10 mouse cellular contexts compared by ENCODE assay signal in the genomic region with DNA sequence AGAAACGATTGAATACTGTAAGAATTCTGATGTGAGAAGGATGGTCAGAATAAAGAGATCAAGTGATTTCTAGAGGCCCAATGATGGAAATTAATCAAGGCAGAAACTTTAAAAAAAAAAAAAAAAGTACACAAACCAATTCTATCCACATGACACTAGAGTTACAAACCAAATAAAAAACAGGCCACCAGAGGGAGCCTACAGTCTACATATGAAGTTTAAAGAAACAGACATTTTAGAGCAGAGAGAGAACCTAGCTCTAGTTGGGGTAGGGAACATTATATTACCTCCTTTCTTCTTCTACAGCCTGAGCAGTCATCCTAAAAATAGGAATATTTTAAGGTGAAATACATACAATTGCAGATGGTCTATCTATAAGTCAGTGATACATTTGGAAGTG. TPM values are rescaled to one million over a fixed set of nuclear protein-coding genes. Genes with fewer than 3 reads are reported as not detected.
DNase-seq lines count a peak whose midpoint lies in the region; ATAC-seq and TF ChIP-seq lines count a peak whose summit lies in the region.
"Had no signal": no experiment of that assay in that cellular context is flagged by ENCODE, and none has a peak within 500 bp of the region (broad histone marks: within the 10 kb centered on the region; RNA-seq: fewer than 3 reads in every experiment).

No protein-coding gene starts in this region.

- H3K27ac ChIP-seq in forebrain, embryonic 14.5 days (ENCODE audit: low read depth, low read length): no peak overlapping the region
- no peak overlapping the region for H3K27ac ChIP-seq in forebrain, embryonic 13.5 days
- no peak overlapping the region for H3K27ac ChIP-seq in left cerebral cortex, adult 2 months
- H3K27ac ChIP-seq: macrophage had no signal

- no peak for ATAC-seq in forebrain, embryonic 14.5 days
- ATAC-seq in forebrain, embryonic 13.5 days: no peak

- TF ChIP-seq CTCF in left cerebral cortex, adult 2 months (IDR thresholded peaks at IDR 0.05): peak; percentile 73

- no peaks in the 10 kb centered on the region for H3K9me3 ChIP-seq in forebrain, embryonic 14.5 days (replicated peaks; ENCODE audit: control insufficient read depth, low read length)
- no peaks in the 10 kb centered on the region for H3K9me3 ChIP-seq in forebrain, embryonic 13.5 days (replicated peaks)
- H3K9me3 ChIP-seq: G1E had no signal

- intact Hi-C loops in left cerebral cortex, adult 2 months (cut with DNase I): loop anchor here (1.0 to 5.0 kb wide), 3 partner anchors 106 to 282 kb away; no protein-coding TSS in a partner anchor

- no peaks in the 10 kb centered on the region for H3K4me1 ChIP-seq in forebrain, embryonic 14.5 days (ENCODE audit: control insufficient read depth, insufficient read depth, low read length)
- no peaks in the 10 kb centered on the region for H3K4me1 ChIP-seq in forebrain, embryonic 13.5 days

- no peak overlapping the region for H3K9ac ChIP-seq in forebrain, embryonic 14.5 days (ENCODE audit: low read length)
- no peak overlapping the region for H3K9ac ChIP-seq in forebrain, embryonic 13.5 days

- no peak overlapping the region for H3K4me2 ChIP-seq in forebrain, embryonic 14.5 days (ENCODE audit: low read length)
- no peak overlapping the region for H3K4me2 ChIP-seq in forebrain, embryonic 13.5 days

- H3K4me3 ChIP-seq in forebrain, embryonic 14.5 days (ENCODE audit: low read depth, low read length): no peak overlapping the region
- no peak overlapping the region for H3K4me3 ChIP-seq in forebrain, embryonic 13.5 days
- no peak overlapping the region for H3K4me3 ChIP-seq in left cerebral cortex, adult 2 months

- DNase-seq in forebrain, embryonic 14.5 days (ENCODE audit: low spot score): peak; percentile 91
- DNase-seq in left cerebral cortex, adult 2 months (ENCODE audit: extremely low spot score in 1 of 2, low spot score in 2 of 2): peak in 1 of 2 experiments; percentile 38
- DNase-seq in left cerebral cortex, adult 8-10 months (ENCODE audit: low spot score in 2 of 2): no peak
- peak; percentile 76 for DNase-seq in MN1 (ENCODE audit: low spot score)
- DNase-seq in forelimb bud, embryonic 11.5 days (ENCODE audit: low read depth, low spot score): peak; percentile 52
- peak; percentile 84 for DNase-seq in retina, embryonic 14.5 days (ENCODE audit: low spot score)
- no peak for DNase-seq in spleen, postnatal 14 days (ENCODE audit: low spot score in 2 of 2)

- H3K36me3 ChIP-seq in forebrain, embryonic 14.5 days (ENCODE audit: control insufficient read depth, insufficient read depth, low read length): peaks cover 87% of the 10 kb centered on the region
- H3K36me3 ChIP-seq in forebrain, embryonic 13.5 days (ENCODE audit: poor library complexity, severe bottlenecking): peaks cover 85% of the 10 kb centered on the region

- 90% methylated on average over 1 of the region's 1 CpGs for WGBS in forebrain, embryonic 14.5 days
- 93% methylated on average over 1 of the region's 1 CpGs for WGBS in forebrain, embryonic 13.5 days

- no peaks in the 10 kb centered on the region for H3K27me3 ChIP-seq in forebrain, embryonic 14.5 days (replicated peaks; ENCODE audit: control insufficient read depth, insufficient read depth, low read length)
- no peaks in the 10 kb centered on the region for H3K27me3 ChIP-seq in forebrain, embryonic 13.5 days

RNA-seq across cellular contexts. Expression of gene Grik4, which starts 55.8 kb away (rescaled TPM):
- 1.4 and 1.9 TPM in 2 replicates for polyA plus RNA-seq in forebrain, embryonic 14.5 days (2014; fragmentation: Nextera tagmentation; extraction: Ambion mirVana)
- 2.4 and 2.6 TPM in 2 replicates for polyA plus RNA-seq in forebrain, embryonic 13.5 days (2015; fragmentation: Nextera tagmentation; extraction: Ambion mirVana)
- 10 to 100 TPM; 17.7 to 18.3 TPM for total RNA-seq in left cerebral cortex, adult 2 months (2021)
- 10 to 100 TPM; 19.7 to 21.0 (median 20.4) TPM for total RNA-seq in left cerebral cortex, adult 8-10 months (2022)
- polyA plus RNA-seq: G1E, macrophage had no signal

Comparison
In these comparisons a context has a peak if more than half of its experiments do, and no peak if none do; other contexts are left out.
1. DNase-seq: peak in forebrain, embryonic 14.5 days (single experiment), MN1 (single experiment), forelimb bud, embryonic 11.5 days (single experiment) and retina, embryonic 14.5 days (single experiment); none in left cerebral cortex, adult 8-10 months (0 of 2) and spleen, postnatal 14 days (0 of 2).